In the genomic region with DNA sequence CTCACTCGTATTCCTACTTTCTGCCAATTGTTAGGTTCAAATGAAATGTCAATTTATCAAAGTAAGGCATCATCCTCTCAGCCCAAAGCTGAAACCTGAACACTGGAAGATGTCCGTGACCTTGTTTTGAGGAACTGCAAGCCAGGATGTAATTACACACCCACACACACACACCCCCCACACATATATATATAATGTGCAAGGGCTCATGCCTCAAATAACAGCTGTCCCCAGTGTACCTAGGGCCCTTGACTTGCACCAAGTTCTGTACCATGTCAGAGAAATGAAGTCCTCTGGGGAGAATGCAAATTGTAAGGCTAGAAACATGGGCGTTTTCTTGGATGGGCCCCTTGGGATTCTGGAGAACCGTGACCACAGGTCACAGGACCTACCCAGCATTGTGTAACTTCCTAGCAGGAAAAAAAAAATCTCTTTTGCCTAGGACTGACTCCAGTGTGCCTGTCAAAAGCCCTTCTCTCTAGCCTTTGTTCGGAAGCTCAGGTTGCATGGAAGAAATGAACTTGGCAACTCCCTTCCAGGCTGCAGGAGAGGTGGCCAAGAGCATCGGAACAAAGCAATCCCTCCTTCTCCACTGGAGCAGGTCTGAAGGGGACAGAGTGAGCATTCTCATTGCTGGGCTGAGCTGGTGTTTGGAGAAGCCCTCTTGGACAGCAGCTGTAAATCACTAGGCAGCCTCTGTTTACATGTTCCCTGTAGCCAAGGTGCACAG, we compare ENCODE assay signal across 10 mouse cellular contexts.
DNase-seq lines count a peak whose midpoint lies in the region; ATAC-seq and TF ChIP-seq lines count a peak whose summit lies in the region.
"Had no signal": no experiment of that assay in that cellular context is flagged by ENCODE, and none has a peak within 500 bp of the region (broad histone marks: within the 10 kb centered on the region; RNA-seq: fewer than 3 reads in every experiment).

No protein-coding gene starts in this region.

- no peaks in the 10 kb centered on the region for H3K27me3 ChIP-seq in heart, embryonic 15.5 days
- H3K27me3 ChIP-seq in kidney, postnatal 0 days (ENCODE audit: insufficient read depth, low read length), result no peaks in the 10 kb centered on the region
- H3K27me3 ChIP-seq in hindbrain, embryonic 12.5 days, result no peaks in the 10 kb centered on the region
- H3K27me3 ChIP-seq: liver, embryonic 15.5 days had no signal

- H3K9me3 ChIP-seq in heart, embryonic 15.5 days (replicated peaks), result no peaks in the 10 kb centered on the region
- no peaks in the 10 kb centered on the region for H3K9me3 ChIP-seq in kidney, postnatal 0 days (replicated peaks; ENCODE audit: low read length)
- no peaks in the 10 kb centered on the region for H3K9me3 ChIP-seq in hindbrain, embryonic 12.5 days (replicated peaks)
- H3K9me3 ChIP-seq: liver, embryonic 15.5 days had no signal

- peak; percentile 3 for DNase-seq in urinary bladder, postnatal 14 days (ENCODE audit: low spot score)
- DNase-seq in urinary bladder, postnatal 25 days (ENCODE audit: low spot score), result no peak
- peak; percentile 92 for DNase-seq in kidney, postnatal 0 days (ENCODE audit: low spot score)
- DNase-seq in thymus, postnatal 25 days, result no peak
- no peak for DNase-seq in thymus, postnatal 14 days
- DNase-seq: cerebellum, adult 18-20 months; thymus, adult 18-20 months had no signal

- no peak for TF ChIP-seq CTCF in kidney, postnatal 0 days (IDR thresholded peaks at IDR 0.05; ENCODE audit: low read depth)

- 54% methylated on average over 6 of the region's 6 CpGs for WGBS in heart, embryonic 15.5 days
- WGBS in kidney, postnatal 0 days, result 24% methylated on average over 6 of the region's 6 CpGs
- WGBS in hindbrain, embryonic 12.5 days, result 64% methylated on average over 6 of the region's 6 CpGs

- H3K4me3 ChIP-seq in heart, embryonic 15.5 days, result no peak overlapping the region
- H3K4me3 ChIP-seq in kidney, postnatal 0 days (replicated peaks; ENCODE audit: low read depth, low read length), result no peak overlapping the region
- no peak overlapping the region for H3K4me3 ChIP-seq in hindbrain, embryonic 12.5 days
- H3K4me3 ChIP-seq: liver, embryonic 15.5 days had no signal

- H3K36me3 ChIP-seq in heart, embryonic 15.5 days, result no peaks in the 10 kb centered on the region
- no peaks in the 10 kb centered on the region for H3K36me3 ChIP-seq in kidney, postnatal 0 days (ENCODE audit: insufficient read depth, low read length)
- no peaks in the 10 kb centered on the region for H3K36me3 ChIP-seq in hindbrain, embryonic 12.5 days
- H3K36me3 ChIP-seq: liver, embryonic 15.5 days had no signal

- H3K4me2 ChIP-seq in heart, embryonic 15.5 days, result no peak overlapping the region
- no peak overlapping the region for H3K4me2 ChIP-seq in kidney, postnatal 0 days (ENCODE audit: low read length)
- H3K4me2 ChIP-seq in hindbrain, embryonic 12.5 days (replicated peaks), result no peak overlapping the region
- H3K4me2 ChIP-seq: liver, embryonic 15.5 days had no signal

- no peak for ATAC-seq in heart, embryonic 15.5 days (replicated peaks; ENCODE audit: insufficient number of reproducible peaks, insufficient read depth, low FRiP score, low read depth)
- peak; percentile 91 for ATAC-seq in kidney, postnatal 0 days (replicated peaks; ENCODE audit: low FRiP score, low read depth)
- no peak for ATAC-seq in hindbrain, embryonic 12.5 days (ENCODE audit: low FRiP score)

- H3K9ac ChIP-seq in heart, embryonic 15.5 days, result no peak overlapping the region
- H3K9ac ChIP-seq in kidney, postnatal 0 days (ENCODE audit: low read depth, low read length), result no peak overlapping the region
- no peak overlapping the region for H3K9ac ChIP-seq in hindbrain, embryonic 12.5 days
- H3K9ac ChIP-seq: liver, embryonic 15.5 days had no signal

- H3K27ac ChIP-seq in heart, embryonic 15.5 days, result peak overlapping the region; percentile 60
- H3K27ac ChIP-seq in kidney, postnatal 0 days, result peak overlapping the region; percentile 62
- no peak overlapping the region for H3K27ac ChIP-seq in hindbrain, embryonic 12.5 days
- H3K27ac ChIP-seq: liver, embryonic 15.5 days had no signal

- H3K4me1 ChIP-seq in heart, embryonic 15.5 days (replicated peaks), result peaks cover 12% of the 10 kb centered on the region
- peaks cover 3% of the 10 kb centered on the region; the same call in 1 of the 2 replicates for H3K4me1 ChIP-seq in kidney, postnatal 0 days (replicated peaks; ENCODE audit: insufficient read depth, low read length)
- H3K4me1 ChIP-seq in hindbrain, embryonic 12.5 days, result no peaks in the 10 kb centered on the region
- H3K4me1 ChIP-seq: liver, embryonic 15.5 days had no signal

Comparison
In these comparisons a context has a peak if more than half of its experiments do, and no peak if none do; other contexts are left out.
1. DNase-seq: peak in urinary bladder, postnatal 14 days (single experiment) and kidney, postnatal 0 days (single experiment); none in urinary bladder, postnatal 25 days (single experiment), thymus, postnatal 25 days (single experiment) and thymus, postnatal 14 days (single experiment).